Mouse (Mus musculus) lung, postnatal 0 days (tissue): ENCODE measurements around the gene Hist2h3b.
"Not testable (repeated sequence)": the region's sequence is repeated elsewhere in the genome, so short reads cannot be mapped to it uniquely, and the experiment has no call there.

Experiments used
- CTCF ChIP-seq: IDR thresholded peaks from 2 replicates; pipeline ENCODE4 v1.5.1; 2016; ENCODE audit warnings: antibody characterized with exemption, mild to moderate bottlenecking
- EP300 ChIP-seq: IDR thresholded peaks from 2 replicates; pipeline ENCODE4 v1.6.1; 2016; ENCODE audit warnings: antibody characterized with exemption, mild to moderate bottlenecking, control low read depth

- not testable (repeated sequence) for TF ChIP-seq CTCF, EP300
Measured at GRCm38 (mm10) chr3:96268776-96269378, 423 bp downstream of the Hist2h3b start.
